Mouse (Mus musculus) testis, adult 2 months (tissue): Measurements from ENCODE around the gene Gm20388. TPM values are rescaled to one million over a fixed set of nuclear protein-coding genes. Genes with fewer than 3 reads are reported as not detected.

Experiments used
- H3K27ac ChIP-seq: fragments of 200-500 bp; 2 replicates; pipeline ENCODE4 v1.5.1; 2012; ENCODE audit warnings: low read depth, low read length; ENCODE audit not compliant: control insufficient read depth, insufficient read depth
- H3K27me3 ChIP-seq: fragments of 200-500 bp; 2 replicates; pipeline ENCODE4 v1.6.1; 2012; ENCODE audit warnings: mild to moderate bottlenecking, low read length, moderate library complexity; ENCODE audit not compliant: control insufficient read depth, insufficient read depth
- H3K36me3 ChIP-seq: fragments of 200-500 bp; 2 replicates; pipeline ENCODE4 v1.6.1; 2012; ENCODE audit warnings: mild to moderate bottlenecking, low read length; ENCODE audit not compliant: control insufficient read depth, insufficient read depth
- H3K4me1 ChIP-seq: fragments of 200-500 bp; 2 replicates; pipeline ENCODE4 v1.6.1; 2012; ENCODE audit warnings: low read length; ENCODE audit not compliant: control insufficient read depth, insufficient read depth
- H3K4me3 ChIP-seq: fragments of 200-500 bp; 2 replicates; pipeline ENCODE4 v1.5.1; 2012; ENCODE audit warnings: low read depth, mild to moderate bottlenecking, low read length, moderate library complexity, mixed read lengths; ENCODE audit not compliant: control insufficient read depth
- CTCF ChIP-seq: fragments of 200-500 bp; IDR thresholded peaks from 2 replicates; pipeline ENCODE4 v1.5.1; 2012; ENCODE audit warnings: low read depth, mild to moderate bottlenecking, inconsistent platforms, low read length, moderate library complexity; ENCODE audit not compliant: control insufficient read depth, insufficient read depth, insufficient replicate concordance
- POLR2A ChIP-seq: fragments of 200-500 bp; IDR thresholded peaks from 2 replicates; pipeline ENCODE4 v1.6.1; 2012; ENCODE audit warnings: low read depth, mild to moderate bottlenecking, inconsistent platforms, low read length, moderate library complexity; ENCODE audit not compliant: control insufficient read depth
- polyA plus RNA-seq: library from polyadenylated mRNA; depleted of rRNA; stranded (reverse); fragments of >200 nt; gene quantifications from 2 replicates; pipeline ENCODE4 v1.2.3, GENCODE M21; 2012

Gm20388 gene
- polyA plus RNA-seq, 1 experiment, result 5.6 TPM

DNA sequence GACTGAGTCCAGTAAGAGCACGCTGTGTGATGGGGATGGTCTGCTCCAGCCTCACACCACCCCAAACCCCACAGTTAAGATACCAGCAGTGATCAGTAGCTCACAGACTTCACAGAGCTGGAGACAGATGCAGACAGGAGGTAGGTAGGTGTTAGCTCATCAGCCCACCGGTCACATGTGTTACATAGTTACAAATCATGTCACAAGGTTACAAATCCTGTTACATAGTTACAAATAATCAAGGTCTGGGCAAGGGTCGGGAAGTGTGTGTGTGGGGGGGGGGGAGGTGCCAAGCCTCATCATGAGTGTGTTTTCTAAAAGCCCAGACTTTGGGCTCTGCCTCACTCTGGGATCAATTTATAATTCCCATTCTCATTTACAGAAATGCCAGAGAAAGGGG lies 4450.3 kb downstream of the Gm20388 start:
- H3K4me1 ChIP-seq, result peaks cover 8% of the 10 kb centered on the region
- TF ChIP-seq CTCF, result no peak
- TF ChIP-seq POLR2A, result no peak

DNA sequence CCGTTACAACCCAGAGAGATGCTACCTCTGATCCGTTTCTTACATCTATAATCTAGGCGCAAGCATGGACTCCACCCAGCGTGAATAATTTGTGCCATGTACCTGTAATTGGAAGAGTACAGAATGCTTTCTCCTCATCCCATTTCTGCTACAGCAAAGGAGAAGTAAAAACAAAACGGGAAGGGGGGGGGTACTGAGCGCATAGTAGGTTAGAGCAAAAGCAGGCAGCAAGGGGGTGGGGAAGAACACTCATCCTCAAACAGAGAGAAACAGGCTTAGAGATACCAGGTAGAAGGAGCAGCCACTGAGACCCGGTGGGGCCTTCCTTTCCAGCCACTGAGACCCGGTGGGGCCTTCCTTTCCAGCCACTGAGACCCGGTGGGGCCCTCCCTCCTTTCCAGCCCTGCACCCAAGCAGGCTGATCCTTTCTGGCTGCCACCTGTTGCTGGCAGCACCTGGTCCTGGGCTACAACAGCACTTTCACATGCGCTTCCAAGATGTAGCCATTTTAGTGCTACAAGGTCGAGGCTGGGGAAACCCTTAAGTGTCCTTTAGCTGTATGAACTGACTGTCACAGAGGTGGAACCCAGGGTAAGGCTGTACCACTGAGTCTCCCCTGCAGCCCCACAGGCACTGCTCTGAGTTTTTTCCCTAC lies 4451.3 kb downstream of the Gm20388 start:
- H3K36me3 ChIP-seq, result no peaks in the 10 kb centered on the region
- H3K4me3 ChIP-seq, result no peak overlapping the region
- no peaks in the 10 kb centered on the region; the same call in 1 of the 2 replicates for H3K27me3 ChIP-seq
- no peak overlapping the region for H3K27ac ChIP-seq
- TF ChIP-seq CTCF (no peak), POLR2A (no peak)
- peaks cover 8% of the 10 kb centered on the region for H3K4me1 ChIP-seq

More for the DNA sequence above, 4450.3 kb downstream of the Gm20388 start:
- no peak overlapping the region for H3K4me3 ChIP-seq
- no peaks in the 10 kb centered on the region for H3K36me3 ChIP-seq
- H3K27ac ChIP-seq, result no peak overlapping the region
- no peaks in the 10 kb centered on the region; the same call in 1 of the 2 replicates for H3K27me3 ChIP-seq

DNA sequence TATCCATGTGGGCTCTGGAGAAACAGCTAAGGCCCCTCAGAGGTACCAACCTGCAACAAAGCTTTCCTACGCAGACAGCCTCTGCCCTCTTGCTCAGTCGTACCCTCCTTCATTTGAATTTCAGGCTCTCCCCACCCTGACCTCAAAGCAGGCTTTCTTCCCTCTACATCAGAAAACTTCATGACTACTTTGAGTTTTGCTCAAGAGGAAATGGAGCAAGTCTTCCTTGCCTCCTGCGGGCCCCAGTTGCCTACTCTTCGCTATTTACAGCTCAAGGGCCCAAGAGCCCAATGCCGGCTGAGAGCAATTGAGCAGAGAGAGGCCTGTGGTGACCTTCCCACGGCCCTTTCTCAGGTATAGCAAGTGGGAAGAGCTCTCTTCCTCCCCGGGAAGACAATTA lies 4451.9 kb downstream of the Gm20388 start:
- Histone ChIP-seq H3K36me3 (no peaks in the 10 kb centered on the region), H3K4me3 (no peak overlapping the region), H3K27me3 (no peaks in the 10 kb centered on the region; the same call in 1 of the 2 replicates), H3K27ac (no peak overlapping the region), H3K4me1 (peaks cover 8% of the 10 kb centered on the region)
- TF ChIP-seq CTCF (no peak), POLR2A (no peak)

DNA sequence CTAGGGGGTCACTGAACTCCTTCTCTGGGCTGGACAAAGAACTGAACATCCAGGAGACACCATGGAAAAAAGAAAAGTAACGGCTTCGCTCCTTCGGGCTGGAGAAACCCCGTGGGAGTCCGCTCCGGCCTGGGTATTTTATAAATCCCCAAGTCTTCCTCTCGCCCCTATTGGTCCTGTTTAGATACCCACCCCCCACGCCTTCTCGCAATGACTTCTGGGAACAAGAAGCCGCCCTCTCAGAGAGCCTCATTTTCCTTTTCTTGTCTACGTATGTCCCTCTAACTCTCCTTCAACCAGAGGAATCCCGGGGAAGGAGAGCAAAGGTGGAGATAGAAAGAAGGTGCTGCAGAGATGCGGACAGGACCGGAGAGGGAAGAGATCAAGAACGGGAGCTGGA lies 4452.7 kb downstream of the Gm20388 start:
- Histone ChIP-seq H3K4me3 (no peak overlapping the region), H3K27me3 (no peaks in the 10 kb centered on the region; the same call in 1 of the 2 replicates), H3K27ac (no peak overlapping the region), H3K36me3 (no peaks in the 10 kb centered on the region), H3K4me1 (peaks cover 8% of the 10 kb centered on the region)
- no peak for TF ChIP-seq POLR2A
- no peak for TF ChIP-seq CTCF

- Histone ChIP-seq H3K4me3 (no peak overlapping the region), H3K36me3 (no peaks in the 10 kb centered on the region), H3K4me1 (peaks cover 3% of the 10 kb centered on the region), H3K27me3 (no peaks in the 10 kb centered on the region; the same call in 1 of the 2 replicates), H3K27ac (no peak overlapping the region)
- peak; percentile 94; the same call in 1 of the 2 replicates for TF ChIP-seq CTCF
- TF ChIP-seq POLR2A, result no peak
Measured at GRCm38 (mm10) chr8:124368213-124368612, 4457.6 kb downstream of the Gm20388 start.

DNA sequence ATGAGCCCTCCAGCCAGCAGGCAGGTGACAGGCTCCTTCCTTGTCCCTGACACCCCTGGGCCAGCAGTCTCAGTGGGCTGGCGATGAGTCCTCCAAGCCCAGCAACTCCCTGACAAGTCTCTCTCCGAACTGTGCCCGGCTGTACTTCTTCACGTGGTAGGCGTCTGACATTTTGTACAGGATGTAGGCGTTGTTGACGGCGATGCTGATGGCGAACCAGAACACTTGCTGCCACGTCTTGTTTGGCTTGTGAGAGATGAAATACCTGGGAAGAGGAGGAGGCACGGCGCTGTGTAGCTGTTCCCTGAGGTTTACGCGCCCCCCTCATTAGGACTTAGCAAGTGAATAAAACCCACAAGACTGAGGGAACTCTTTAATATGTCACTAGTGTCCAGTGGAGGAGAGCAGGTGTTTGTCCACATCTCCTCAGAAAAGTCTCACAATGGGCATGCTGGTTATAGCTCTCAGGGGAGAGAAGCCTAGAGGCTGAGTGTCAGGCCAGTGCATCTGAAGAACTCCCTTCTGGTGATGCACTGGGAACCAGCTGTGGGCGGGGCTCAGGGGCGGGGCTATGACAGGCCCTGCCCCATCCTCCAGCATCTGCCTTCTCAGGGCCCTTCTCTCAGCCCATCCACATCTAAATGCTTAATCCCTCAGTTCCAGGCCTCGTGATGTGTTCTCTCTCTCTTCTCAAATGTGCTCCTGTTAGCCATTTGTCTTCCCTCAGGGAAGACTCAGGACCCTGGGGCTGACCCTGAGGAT lies 4460.0 kb downstream of the Gm20388 start:
- H3K27ac ChIP-seq, result no peak overlapping the region
- H3K36me3 ChIP-seq, result no peaks in the 10 kb centered on the region
- H3K27me3 ChIP-seq, result no peaks in the 10 kb centered on the region
- H3K4me3 ChIP-seq, result no peak overlapping the region
- no peak for TF ChIP-seq CTCF
- TF ChIP-seq POLR2A, result no peak
- no peaks in the 10 kb centered on the region for H3K4me1 ChIP-seq

GRCm38 (mm10) chr8:124371410-124372123 lies 4460.9 kb downstream of the Gm20388 start:
- no peak overlapping the region for H3K27ac ChIP-seq
- H3K27me3 ChIP-seq, result no peaks in the 10 kb centered on the region
- TF ChIP-seq POLR2A (no peak), CTCF (no peak)

More at GRCm38 (mm10) chr8:124371410-124372123, 4460.9 kb downstream of the Gm20388 start:
- Histone ChIP-seq H3K4me3 (no peak overlapping the region), H3K4me1 (no peaks in the 10 kb centered on the region), H3K36me3 (no peaks in the 10 kb centered on the region)
